Mouse (Mus musculus): ENCODE measurements at regions not wholly inside any gene's neighbourhood (a gene's known extent, or its start where the extent isn't known, plus 50 kb on each side); places are given as distances from the start of the nearest gene placed in this dataset.

- no peak for TF ChIP-seq CTCF (conservative IDR thresholded peaks at IDR 0.05; ENCODE audit: low read length)
- TF ChIP-seq POU5F1 (IDR thresholded peaks at IDR 0.05; ENCODE audit: borderline replicate concordance, low read length) = no peak
These were observed 687.9 kb downstream of the Diaph3 start for GRCm38 (mm10) chr14:86453142-86453541.

Data from E14TG2a.4 (cell line).